Mouse (Mus musculus): ENCODE measurements around the gene Neurl4.

The Neurl4 gene

GRCm38 (mm10) chr11:69881787-69882670, 18.8 kb upstream of the Neurl4 start:
- DNase-seq (ENCODE audit: low read depth): no peak

- DNase-seq (ENCODE audit: low read depth): no peak
Measured at GRCm38 (mm10) chr11:69883066-69883465, 17.8 kb upstream of the Neurl4 start.

- DNase-seq (ENCODE audit: low read depth): no peak
Measured at GRCm38 (mm10) chr11:69883527-69884151, 17.2 kb upstream of the Neurl4 start.

- no peak for DNase-seq (ENCODE audit: low read depth)
Measured at GRCm38 (mm10) chr11:69884240-69884639, 16.6 kb upstream of the Neurl4 start.

GRCm38 (mm10) chr11:69884663-69885062, 16.2 kb upstream of the Neurl4 start:
- DNase-seq (ENCODE audit: low read depth): no peak

GRCm38 (mm10) chr11:69886907-69887635, 13.8 kb upstream of the Neurl4 start:
- DNase-seq (ENCODE audit: low read depth): no peak

GRCm38 (mm10) chr11:69891482-69891881, 9.4 kb upstream of the Neurl4 start:
- DNase-seq (ENCODE audit: low read depth): no peak

GRCm38 (mm10) chr11:69894671-69895070, 6.2 kb upstream of the Neurl4 start:
- no peak for DNase-seq (ENCODE audit: low read depth)

GRCm38 (mm10) chr11:69895291-69895690, 5.6 kb upstream of the Neurl4 start, which contains the start of gene Acap1:
Gene Acap1, minus strand, starts transcription at chr11:69895539.
- no peak for DNase-seq (ENCODE audit: low read depth)

GRCm38 (mm10) chr11:69899870-69900269, 1.0 kb upstream of the Neurl4 start:
- no peak for DNase-seq (ENCODE audit: low read depth)

- peak; percentile 94 for DNase-seq (ENCODE audit: low read depth)
Measured at GRCm38 (mm10) chr11:69901406-69901846, 554 bp downstream of the Neurl4 start.

GRCm38 (mm10) chr11:69901993-69902392, 1.1 kb downstream of the Neurl4 start:
- DNase-seq (ENCODE audit: low read depth): no peak

- no peak for DNase-seq (ENCODE audit: low read depth)
Measured at GRCm38 (mm10) chr11:69902972-69903371, 2.1 kb downstream of the Neurl4 start.

- no peak for DNase-seq (ENCODE audit: low read depth)
Measured at GRCm38 (mm10) chr11:69904311-69904710, 3.4 kb downstream of the Neurl4 start.

- no peak for DNase-seq (ENCODE audit: low read depth)
Measured at GRCm38 (mm10) chr11:69908645-69909044, 7.8 kb downstream of the Neurl4 start.

GRCm38 (mm10) chr11:69909174-69909573, 8.3 kb downstream of the Neurl4 start:
- DNase-seq (ENCODE audit: low read depth): no peak

- no peak for DNase-seq (ENCODE audit: low read depth)
Measured at GRCm38 (mm10) chr11:69910177-69910576, 9.3 kb downstream of the Neurl4 start.

GRCm38 (mm10) chr11:69910781-69911560, 10.1 kb downstream of the Neurl4 start:
- no peak for DNase-seq (ENCODE audit: low read depth)

GRCm38 (mm10) chr11:69911701-69912100, 10.8 kb downstream of the Neurl4 start:
- DNase-seq (ENCODE audit: low read depth): no peak

GRCm38 (mm10) chr11:69912716-69913530, 12.1 kb downstream of the Neurl4 start:
- DNase-seq (ENCODE audit: low read depth): no peak

All from c-Kit-positive CD71-negative TER-119-negative erythroid progenitor cells, embryonic 14.5 days (primary cell).